Mouse (Mus musculus): ENCODE results near the gene H60b. TPM values are rescaled to one million over a fixed set of nuclear protein-coding genes. Genes with fewer than 3 reads are reported as not detected.

H60b gene
- polyA plus RNA-seq, 1 experiment from 2014 or later: not detected

- H3K9me3 ChIP-seq (ENCODE audit: low read length): no peaks in the 10 kb centered on the region
- H3K4me1 ChIP-seq (ENCODE audit: insufficient read depth): no peaks in the 10 kb centered on the region
- DNase-seq (peak; percentile 46), ATAC-seq (peak; percentile 77)
- H3K9ac ChIP-seq (replicated peaks): no peak overlapping the region
- no peaks in the 10 kb centered on the region for H3K36me3 ChIP-seq (replicated peaks; ENCODE audit: insufficient read depth, low read length)
- peak overlapping the region; percentile 4; the same call in 1 of the 2 replicates for H3K4me3 ChIP-seq (ENCODE audit: low read depth, low read length)
- WGBS (ENCODE audit: insufficient replicate concordance): 22% methylated on average over 4 of the region's 4 CpGs
- no peaks in the 10 kb centered on the region for H3K27me3 ChIP-seq (ENCODE audit: insufficient read depth, low read length)
- no peak overlapping the region for H3K27ac ChIP-seq (ENCODE audit: low read depth)
- peak overlapping the region; percentile 48 for H3K4me2 ChIP-seq (ENCODE audit: low read depth, low read length)
- TF ChIP-seq CTCF (IDR thresholded peaks at IDR 0.05; ENCODE audit: low read depth): no peak
- no peak for TF ChIP-seq EP300 (IDR thresholded peaks at IDR 0.05; ENCODE audit: low read depth)
These were observed 148.1 kb downstream of the H60b start for GRCm38 (mm10) chr10:22306452-22306851.

DNA sequence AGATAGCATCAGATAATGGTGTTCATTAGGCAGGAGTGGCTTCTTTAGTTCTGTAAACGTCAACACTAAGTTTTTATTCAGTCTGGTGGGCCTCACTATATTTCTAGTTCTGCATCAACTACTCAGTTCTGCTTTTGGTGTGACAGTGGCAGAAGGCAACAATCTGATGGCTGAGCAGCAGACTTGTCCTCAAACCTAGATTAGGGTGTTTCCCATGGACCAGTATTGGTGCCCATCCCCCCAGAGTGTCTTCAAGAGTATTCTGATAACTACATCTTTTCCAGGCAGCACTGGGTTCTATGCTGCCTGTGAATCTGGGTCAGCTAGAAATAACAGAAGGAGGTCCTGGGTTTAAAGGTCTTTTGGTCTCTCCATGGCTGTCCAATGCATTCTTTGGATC lies 149.8 kb downstream of the H60b start:
- ATAC-seq (no peak), DNase-seq (no peak)
- no peak overlapping the region for H3K4me2 ChIP-seq (ENCODE audit: low read depth, low read length)
- H3K36me3 ChIP-seq (replicated peaks; ENCODE audit: insufficient read depth, low read length): no peaks in the 10 kb centered on the region
- 44% methylated on average over 1 of the region's 1 CpGs for WGBS (ENCODE audit: insufficient replicate concordance)
- H3K4me3 ChIP-seq (ENCODE audit: low read depth, low read length): no peak overlapping the region
- no peaks in the 10 kb centered on the region for H3K4me1 ChIP-seq (ENCODE audit: insufficient read depth)
- no peak overlapping the region for H3K27ac ChIP-seq (ENCODE audit: low read depth)
- no peaks in the 10 kb centered on the region for H3K27me3 ChIP-seq (ENCODE audit: insufficient read depth, low read length)
- TF ChIP-seq CTCF (IDR thresholded peaks at IDR 0.05; ENCODE audit: low read depth): no peak
- TF ChIP-seq EP300 (IDR thresholded peaks at IDR 0.05; ENCODE audit: low read depth): no peak
- no peak overlapping the region for H3K9ac ChIP-seq (replicated peaks)
- H3K9me3 ChIP-seq (ENCODE audit: low read length): no peaks in the 10 kb centered on the region

DNA sequence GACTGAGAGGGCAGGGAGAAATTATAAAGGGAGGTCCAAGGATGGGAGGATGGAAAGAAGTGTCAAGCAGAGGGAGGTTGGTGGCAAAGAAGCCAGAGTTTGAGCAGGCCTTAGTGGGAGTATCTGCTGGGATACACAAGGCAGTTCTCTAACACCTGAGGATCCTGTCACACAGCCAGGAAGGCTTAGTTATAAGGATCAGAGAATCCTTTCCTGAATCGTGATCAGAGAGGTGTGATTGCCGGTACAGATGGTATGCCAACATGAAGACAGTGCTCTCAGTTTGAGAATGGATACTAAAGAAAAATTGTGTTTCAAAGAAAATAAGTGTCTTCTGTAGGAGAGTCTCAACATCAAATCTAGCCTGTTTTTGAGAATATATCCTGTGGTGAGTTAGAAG lies 164.5 kb downstream of the H60b start:
- WGBS (ENCODE audit: insufficient replicate concordance): 85% methylated on average over 2 of the region's 2 CpGs
- H3K36me3 ChIP-seq (replicated peaks; ENCODE audit: insufficient read depth, low read length): no peaks in the 10 kb centered on the region
- no peaks in the 10 kb centered on the region for H3K9me3 ChIP-seq (ENCODE audit: low read length)
- no peak overlapping the region for H3K4me3 ChIP-seq (ENCODE audit: low read depth, low read length)
- no peaks in the 10 kb centered on the region for H3K4me1 ChIP-seq (ENCODE audit: insufficient read depth)
- no peak overlapping the region for H3K27ac ChIP-seq (ENCODE audit: low read depth)
- no peak overlapping the region for H3K4me2 ChIP-seq (ENCODE audit: low read depth, low read length)
- ATAC-seq (no peak), DNase-seq (no peak)
- TF ChIP-seq EP300 (IDR thresholded peaks at IDR 0.05; ENCODE audit: low read depth): no peak
- TF ChIP-seq CTCF (IDR thresholded peaks at IDR 0.05; ENCODE audit: low read depth): no peak
- H3K9ac ChIP-seq (replicated peaks): no peak overlapping the region
- no peaks in the 10 kb centered on the region for H3K27me3 ChIP-seq (ENCODE audit: insufficient read depth, low read length)

Other genes with a start within 250 kb of the H60b start
- not detected in 2 replicates for gene 4930444G20Rik, start 90.5 kb upstream of the H60b start, polyA plus RNA-seq (2015; fragmentation: Nextera tagmentation; extraction: Ambion mirVana)
- gene E030030I06Rik, start 9.3 kb upstream of the H60b start, polyA plus RNA-seq (2015; fragmentation: Nextera tagmentation; extraction: Ambion mirVana): 6.8 and 8.2 TPM in 2 replicates
- gene Raet1e, start within 50 bp of the H60b start, polyA plus RNA-seq (2015; fragmentation: Nextera tagmentation; extraction: Ambion mirVana): 2.1 and 2.8 TPM in 2 replicates
- 14.8 and 18.4 TPM in 2 replicates for gene Raet1d, start 202.0 kb downstream of the H60b start, polyA plus RNA-seq (2015; fragmentation: Nextera tagmentation; extraction: Ambion mirVana)

All from liver, postnatal 0 days (tissue).